Mouse (Mus musculus): Measurements from ENCODE around the gene Dyrk1a.
A peak's percentile ranks its signal among the peaks of the same experiment; 100 is the strongest.

The Dyrk1a gene

GRCm38 (mm10) chr16:94569229-94570176, at the start of gene Dyrk1a:
Gene Dyrk1a, plus strand, starts transcription at chr16:94570010.
- DNase-seq (ENCODE audit: inconsistent age in 2 of 2, low spot score in 1 of 2), result peak; percentile 99 to 100

GRCm38 (mm10) chr16:94523594-94524377, 46.0 kb upstream of the Dyrk1a start:
- DNase-seq (ENCODE audit: inconsistent age in 2 of 2, low spot score in 1 of 2), result peak; percentile 53 to 68

- no peak for DNase-seq (ENCODE audit: inconsistent age in 2 of 2, low spot score in 1 of 2)
Measured at GRCm38 (mm10) chr16:94524691-94525090, 45.1 kb upstream of the Dyrk1a start.

GRCm38 (mm10) chr16:94525955-94526343, 43.9 kb upstream of the Dyrk1a start:
- no peak for DNase-seq (ENCODE audit: inconsistent age in 2 of 2, low spot score in 1 of 2)

GRCm38 (mm10) chr16:94526344-94527151, 43.3 kb upstream of the Dyrk1a start, which contains the start of gene Vps26c:
Gene Vps26c, minus strand, starts transcription at chr16:94526830.
- peak; percentile 99 for DNase-seq (ENCODE audit: inconsistent age in 2 of 2, low spot score in 1 of 2)

- DNase-seq (ENCODE audit: inconsistent age in 2 of 2, low spot score in 1 of 2), result no peak
Measured at GRCm38 (mm10) chr16:94527152-94527534, 42.7 kb upstream of the Dyrk1a start.

- DNase-seq (ENCODE audit: inconsistent age in 2 of 2, low spot score in 1 of 2), result no peak
Measured at GRCm38 (mm10) chr16:94527546-94527945, 42.3 kb upstream of the Dyrk1a start.

GRCm38 (mm10) chr16:94531268-94531667, 38.5 kb upstream of the Dyrk1a start:
- no peak for DNase-seq (ENCODE audit: inconsistent age in 2 of 2, low spot score in 1 of 2)

GRCm38 (mm10) chr16:94533679-94534078, 36.1 kb upstream of the Dyrk1a start:
- no peak for DNase-seq (ENCODE audit: inconsistent age in 2 of 2, low spot score in 1 of 2)

- DNase-seq (ENCODE audit: inconsistent age in 2 of 2, low spot score in 1 of 2), result no peak
Measured at GRCm38 (mm10) chr16:94535716-94536115, 34.1 kb upstream of the Dyrk1a start.

- DNase-seq (ENCODE audit: inconsistent age in 2 of 2, low spot score in 1 of 2), result peak; percentile 28 to 86
Measured at GRCm38 (mm10) chr16:94536417-94537158, 33.2 kb upstream of the Dyrk1a start.

GRCm38 (mm10) chr16:94537159-94537527, 32.7 kb upstream of the Dyrk1a start:
- DNase-seq (ENCODE audit: inconsistent age in 2 of 2, low spot score in 1 of 2), result peak; percentile 59 to 86

- no peak for DNase-seq (ENCODE audit: inconsistent age in 2 of 2, low spot score in 1 of 2)
Measured at GRCm38 (mm10) chr16:94540140-94540539, 29.7 kb upstream of the Dyrk1a start.

GRCm38 (mm10) chr16:94542898-94543297, 26.9 kb upstream of the Dyrk1a start:
- no peak for DNase-seq (ENCODE audit: inconsistent age in 2 of 2, low spot score in 1 of 2)

- peak; percentile 70 to 91 for DNase-seq (ENCODE audit: inconsistent age in 2 of 2, low spot score in 1 of 2)
Measured at GRCm38 (mm10) chr16:94544540-94545105, 25.2 kb upstream of the Dyrk1a start.

- no peak for DNase-seq (ENCODE audit: inconsistent age in 2 of 2, low spot score in 1 of 2)
Measured at GRCm38 (mm10) chr16:94545781-94546562, 23.8 kb upstream of the Dyrk1a start.

- no peak for DNase-seq (ENCODE audit: inconsistent age in 2 of 2, low spot score in 1 of 2)
Measured at GRCm38 (mm10) chr16:94549813-94550212, 20.0 kb upstream of the Dyrk1a start.

- peak in 1 of 2 experiments; percentile 36 for DNase-seq (ENCODE audit: inconsistent age in 2 of 2, low spot score in 1 of 2)
Measured at GRCm38 (mm10) chr16:94551934-94552333, 17.9 kb upstream of the Dyrk1a start.

- no peak for DNase-seq (ENCODE audit: inconsistent age in 2 of 2, low spot score in 1 of 2)
Measured at GRCm38 (mm10) chr16:94555346-94555745, 14.5 kb upstream of the Dyrk1a start.

All from adrenal gland, adult (tissue).